Mouse (Mus musculus): ENCODE results near the gene Acads.

- TF ChIP-seq CTCF (IDR thresholded peaks at IDR 0.05; ENCODE audit: extremely low read depth, insufficient read length, insufficient replicate concordance, low read depth, low read length) (no peak), POLR2A (IDR thresholded peaks at IDR 0.05; ENCODE audit: low read depth, low read length) (no peak)
These were observed 28.1 kb downstream of the Acads start for GRCm38 (mm10) chr5:115091015-115091414.

Data from small intestine, adult 2 months (tissue).